Mouse (Mus musculus) hindbrain, embryonic 14.5 days (tissue): ENCODE results near the gene Bbs1. TPM values are rescaled to one million over a fixed set of nuclear protein-coding genes. Genes with fewer than 3 reads are reported as not detected.

Source experiments
- ATAC-seq: fragments of 200-750 bp; cut with Nextera tagmentation; 2 replicates; pipeline ENCODE4 v1.8.0; 2017; ENCODE audit warnings: moderate number of reproducible peaks, mild to moderate bottlenecking, moderate TSS enrichment, moderate library complexity; ENCODE audit not compliant: low FRiP score
- DNase-seq: peaks from one replicate; pipeline ENCODE4 v3.0.0-alpha.2; 2015; ENCODE audit warnings: low spot score
- H3K27ac ChIP-seq: fragments of 300-500 bp; sonication (generic); 2 replicates; pipeline ENCODE4 v1.5.1; 2014; ENCODE audit warnings: mild to moderate bottlenecking, moderate library complexity
- H3K27me3 ChIP-seq: fragments of 300-500 bp; sonication (generic); 2 replicates; pipeline ENCODE4 v1.6.1; 2014; ENCODE audit warnings: mild to moderate bottlenecking, low read length, mixed read lengths; ENCODE audit not compliant: control insufficient read depth, insufficient read depth
- H3K36me3 ChIP-seq: fragments of 300-500 bp; sonication (generic); replicated peaks from 2 replicates; pipeline ENCODE4 v1.6.1; 2014; ENCODE audit not compliant: control insufficient read depth, insufficient read depth
- H3K4me1 ChIP-seq: fragments of 300-500 bp; sonication (generic); replicated peaks from 2 replicates; pipeline ENCODE4 v1.6.1; 2014; ENCODE audit warnings: antibody characterized with exemption, low read length, mixed read lengths; ENCODE audit not compliant: control insufficient read depth, insufficient read depth
- H3K4me2 ChIP-seq: fragments of 300-500 bp; sonication (generic); replicated peaks from 2 replicates; pipeline ENCODE4 v1.6.1; 2014; ENCODE audit warnings: mild to moderate bottlenecking, moderate library complexity
- H3K4me3 ChIP-seq: fragments of 300-500 bp; sonication (generic); replicated peaks from 2 replicates; pipeline ENCODE4 v1.5.1; 2014; ENCODE audit warnings: mild to moderate bottlenecking, low read length
- H3K9ac ChIP-seq: fragments of 300-500 bp; sonication (generic); 2 replicates; pipeline ENCODE4 v1.6.1; 2014
- H3K9me3 ChIP-seq: fragments of 300-500 bp; sonication (generic); 2 replicates; pipeline ENCODE4 v1.6.1; 2016; ENCODE audit warnings: low read length; ENCODE audit not compliant: control insufficient read depth
- WGBS: fragments of 180-500 bp; shearing (Covaris S2); extraction: QIAGEN DNeasy Blood & Tissue Kit; methylation state at CpG from one replicate; pipeline ENCODE4 v1.1.7; 2014; 5-methylcytosine and 5-hydroxymethylcytosine counted together
- polyA plus RNA-seq: library from polyadenylated mRNA; unstranded; fragments of >200 nt; fragmentation: Nextera tagmentation; extraction: Ambion mirVana; gene quantifications from 2 replicates; pipeline ENCODE4 v1.2.1, GENCODE M21; 2014

Bbs1 gene
- polyA plus RNA-seq, 1 experiment from 2014 or later: 12.9 TPM

- Histone ChIP-seq H3K9ac (no peak overlapping the region), H3K9me3 (no peaks in the 10 kb centered on the region), H3K36me3 (no peaks in the 10 kb centered on the region), H3K4me3 (no peak overlapping the region), H3K4me2 (no peak overlapping the region), H3K4me1 (no peaks in the 10 kb centered on the region), H3K27me3 (no peaks in the 10 kb centered on the region; the same call in 1 of the 2 replicates), H3K27ac (no peak overlapping the region)
- WGBS: 45% methylated on average over 7 of the region's 7 CpGs
- DNase-seq (no peak), ATAC-seq (no peak)
Measured at GRCm38 (mm10) chr19:4847490-4847889, 58.9 kb downstream of the Bbs1 start.

DNA sequence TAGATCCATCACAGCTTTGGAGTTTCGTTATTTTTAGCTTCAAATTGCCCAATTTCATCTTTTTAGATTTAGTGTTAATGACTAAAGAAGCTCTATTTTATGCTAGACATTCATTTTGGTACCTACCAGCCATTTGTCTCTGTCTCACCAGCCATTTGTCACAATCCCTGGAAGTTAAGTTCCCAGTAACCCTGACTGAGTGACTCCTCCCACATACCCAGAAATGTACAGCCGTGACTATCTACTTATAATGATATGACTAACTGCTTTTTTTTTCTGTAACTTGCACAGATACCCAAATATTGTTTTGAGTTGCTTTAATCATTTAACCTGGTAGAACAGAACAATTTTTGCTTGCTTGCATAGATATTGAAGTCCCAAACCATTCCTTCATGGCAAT lies 60.6 kb downstream of the Bbs1 start:
- H3K4me2 ChIP-seq: no peak overlapping the region
- H3K27me3 ChIP-seq: peaks cover 11% of the 10 kb centered on the region
- WGBS: 76% methylated on average over 2 of the region's 2 CpGs
- H3K36me3 ChIP-seq: no peaks in the 10 kb centered on the region
- no peak overlapping the region for H3K4me3 ChIP-seq
- H3K4me1 ChIP-seq: no peaks in the 10 kb centered on the region
- no peak for ATAC-seq
- H3K9me3 ChIP-seq: no peaks in the 10 kb centered on the region
- no peak for DNase-seq
- H3K9ac ChIP-seq: no peak overlapping the region
- H3K27ac ChIP-seq: no peak overlapping the region

GRCm38 (mm10) chr19:4842611-4843010 lies 63.8 kb downstream of the Bbs1 start:
- peaks cover 15% of the 10 kb centered on the region for H3K4me1 ChIP-seq
- no peak overlapping the region for H3K9ac ChIP-seq
- ATAC-seq (no peak), DNase-seq (no peak)
- peaks cover 23% of the 10 kb centered on the region for H3K27me3 ChIP-seq
- H3K4me2 ChIP-seq: no peak overlapping the region
- no peak overlapping the region for H3K4me3 ChIP-seq
- no peaks in the 10 kb centered on the region for H3K9me3 ChIP-seq
- H3K27ac ChIP-seq: no peak overlapping the region
- 80% methylated on average over 2 of the region's 2 CpGs for WGBS
- H3K36me3 ChIP-seq: no peaks in the 10 kb centered on the region

GRCm38 (mm10) chr19:4840848-4841247 lies 65.6 kb downstream of the Bbs1 start:
- Histone ChIP-seq H3K9me3 (no peaks in the 10 kb centered on the region), H3K4me2 (no peak overlapping the region), H3K9ac (no peak overlapping the region), H3K4me3 (no peak overlapping the region), H3K27ac (no peak overlapping the region), H3K4me1 (peaks cover 15% of the 10 kb centered on the region), H3K27me3 (peaks cover 23% of the 10 kb centered on the region), H3K36me3 (no peaks in the 10 kb centered on the region)
- WGBS: 86% methylated on average over 9 of the region's 9 CpGs
- DNase-seq: no peak
- no peak for ATAC-seq

DNA sequence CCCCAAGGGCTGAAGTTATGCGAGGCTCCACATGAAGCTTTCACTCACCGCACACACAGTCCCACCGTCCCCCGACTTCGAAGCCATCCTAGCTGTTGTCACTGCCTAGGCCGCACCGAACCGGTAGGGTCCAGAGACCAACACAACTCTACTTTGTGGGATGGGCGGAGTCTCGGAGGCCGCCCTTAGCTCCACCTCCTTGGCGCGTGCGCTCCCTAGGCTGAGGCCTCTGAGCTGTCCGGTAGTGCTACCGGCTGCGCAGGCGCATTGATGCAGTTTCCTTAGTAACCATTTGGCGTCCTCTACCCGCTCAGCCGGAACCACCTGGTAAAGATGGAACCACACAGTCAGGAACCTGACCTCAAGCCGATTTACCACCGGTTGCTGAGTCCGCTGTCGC lies 67.3 kb downstream of the Bbs1 start, which contains the start of the genes Ccs and Ccdc87:
TSS of gene Ccs (minus strand) at position 184 of the 400 bp plus-strand sequence.
TSS of gene Ccdc87 (plus strand) at position 218 of the 400 bp plus-strand sequence.
- Histone ChIP-seq H3K27ac (no peak within 1 kb of the TSS), H3K4me2 (peak within 1 kb of the TSS; percentile 98), H3K4me3 (peak within 1 kb of the TSS; percentile 59), H3K27me3 (peaks cover 23% of the 10 kb centered on the region), H3K9me3 (no peaks in the 10 kb centered on the region), H3K9ac (peak within 1 kb of the TSS; percentile 65), H3K4me1 (peaks cover 15% of the 10 kb centered on the region), H3K36me3 (no peaks in the 10 kb centered on the region)
- under 1% methylated on average over 25 of the region's 25 CpGs for WGBS
- DNase-seq: peak; percentile 93
- peak; percentile 97 for ATAC-seq

- Histone ChIP-seq H3K4me3 (peak overlapping the region; percentile 59), H3K36me3 (no peaks in the 10 kb centered on the region), H3K9ac (peak overlapping the region; percentile 65), H3K27me3 (peaks cover 23% of the 10 kb centered on the region), H3K4me2 (peak overlapping the region; percentile 98), H3K9me3 (no peaks in the 10 kb centered on the region), H3K27ac (no peak overlapping the region), H3K4me1 (peaks cover 15% of the 10 kb centered on the region)
- ATAC-seq (0 out of 2 replicates have a peak, but pooled peaks have one; percentile 5), DNase-seq (no peak)
- WGBS: 33% methylated on average over 10 of the region's 10 CpGs
Measured at GRCm38 (mm10) chr19:4838526-4839140, 67.8 kb downstream of the Bbs1 start.

DNA sequence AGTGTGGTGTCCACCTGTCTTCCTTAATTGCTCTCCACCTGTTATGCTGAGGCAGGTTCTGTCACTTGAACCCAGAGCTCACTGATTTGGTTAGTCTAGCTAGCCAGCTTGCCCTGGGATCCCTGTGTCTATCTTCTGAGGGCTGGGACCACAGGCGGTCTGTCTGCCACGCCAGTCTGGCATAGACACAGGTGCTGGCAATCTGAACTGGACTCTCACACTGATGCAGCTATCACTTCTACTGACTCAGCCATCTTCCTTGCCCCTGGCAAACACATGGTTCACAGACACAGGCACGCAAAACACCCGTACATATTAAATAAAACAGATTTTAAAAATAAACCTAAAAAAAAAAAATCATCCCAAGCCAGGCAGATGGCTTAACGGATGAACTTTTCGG lies 69.4 kb downstream of the Bbs1 start:
- H3K36me3 ChIP-seq: peaks cover 9% of the 10 kb centered on the region; the same call in 1 of the 2 replicates
- no peak overlapping the region for H3K4me3 ChIP-seq
- H3K27me3 ChIP-seq: peaks cover 23% of the 10 kb centered on the region
- no peak for ATAC-seq
- H3K4me2 ChIP-seq: no peak overlapping the region
- peaks cover 15% of the 10 kb centered on the region for H3K4me1 ChIP-seq
- no peaks in the 10 kb centered on the region for H3K9me3 ChIP-seq
- 93% methylated on average over 6 of the region's 6 CpGs for WGBS
- no peak overlapping the region for H3K9ac ChIP-seq
- DNase-seq: no peak
- H3K27ac ChIP-seq: no peak overlapping the region

Other genes with a start within 250 kb of the Bbs1 start
- 5.4 and 6.3 TPM in 2 replicates for gene Gm960, start 208.0 kb downstream of the Bbs1 start, polyA plus RNA-seq
- gene Sptbn2, start 195.5 kb downstream of the Bbs1 start, polyA plus RNA-seq: 38.3 and 38.4 TPM in 2 replicates
- 132 and 136 TPM in 2 replicates for gene Rbm4b, start 150.1 kb downstream of the Bbs1 start, polyA plus RNA-seq
- gene Rbm4, start 112.7 kb downstream of the Bbs1 start, polyA plus RNA-seq: 78.9 and 82.7 TPM in 2 replicates
- gene Gm21992, start 95.0 kb downstream of the Bbs1 start, polyA plus RNA-seq: 8.6 and 10.5 TPM in 2 replicates
- 56.3 and 62.8 TPM in 2 replicates for gene Rbm14, start 95.0 kb downstream of the Bbs1 start, polyA plus RNA-seq
- gene Ccs, start 67.3 kb downstream of the Bbs1 start, polyA plus RNA-seq: 31.9 and 41.4 TPM in 2 replicates
- gene Ccdc87, start 67.3 kb downstream of the Bbs1 start, polyA plus RNA-seq: 0.71 and 0.81 TPM in 2 replicates
- 68.8 and 74.4 TPM in 2 replicates for gene Ctsf, start 51.5 kb downstream of the Bbs1 start, polyA plus RNA-seq
- gene Actn3, start 28.7 kb downstream of the Bbs1 start, polyA plus RNA-seq: 2.9 and 3.2 TPM in 2 replicates
- 17.0 and 17.7 TPM in 2 replicates for gene Zdhhc24, start 28.0 kb downstream of the Bbs1 start, polyA plus RNA-seq
- 90.7 and 95.7 TPM in 2 replicates for gene Dpp3, start 21.7 kb upstream of the Bbs1 start, polyA plus RNA-seq
- 9.5 and 11.6 TPM in 2 replicates for gene Peli3, start 36.5 kb upstream of the Bbs1 start, polyA plus RNA-seq
- 119 TPM in 2 replicates for gene Mrpl11, start 55.5 kb upstream of the Bbs1 start, polyA plus RNA-seq
- 0.23 and 0.31 TPM in 2 replicates for gene Npas4, start 83.7 kb upstream of the Bbs1 start, polyA plus RNA-seq
- 9.9 and 10.7 TPM in 2 replicates for gene Slc29a2, start 117.2 kb upstream of the Bbs1 start, polyA plus RNA-seq
- 93.7 and 101 TPM in 2 replicates for gene B4gat1, start 132.2 kb upstream of the Bbs1 start, polyA plus RNA-seq
- gene AC124502.3, start 132.3 kb upstream of the Bbs1 start, polyA plus RNA-seq: 1.4 and 1.9 TPM in 2 replicates
- 28.6 and 29.5 TPM in 2 replicates for gene Brms1, start 134.7 kb upstream of the Bbs1 start, polyA plus RNA-seq
- gene Rin1, start 143.9 kb upstream of the Bbs1 start, polyA plus RNA-seq: 1.1 and 1.4 TPM in 2 replicates
- gene Cd248, start 161.4 kb upstream of the Bbs1 start, polyA plus RNA-seq: 23.8 and 26.4 TPM in 2 replicates
- 20.7 and 23.8 TPM in 2 replicates for gene Tmem151a, start 178.9 kb upstream of the Bbs1 start, polyA plus RNA-seq
- gene Yif1a, start 181.9 kb upstream of the Bbs1 start, polyA plus RNA-seq: 62.4 and 72.6 TPM in 2 replicates
- gene Cnih2, start 191.9 kb upstream of the Bbs1 start, polyA plus RNA-seq: 485 and 502 TPM in 2 replicates
- gene Rab1b, start 200.4 kb upstream of the Bbs1 start, polyA plus RNA-seq: 210 and 213 TPM in 2 replicates
- 72.7 and 72.9 TPM in 2 replicates for gene Klc2, start 211.9 kb upstream of the Bbs1 start, polyA plus RNA-seq